8 mouse cellular contexts compared by ENCODE assay signal in the genomic region with DNA sequence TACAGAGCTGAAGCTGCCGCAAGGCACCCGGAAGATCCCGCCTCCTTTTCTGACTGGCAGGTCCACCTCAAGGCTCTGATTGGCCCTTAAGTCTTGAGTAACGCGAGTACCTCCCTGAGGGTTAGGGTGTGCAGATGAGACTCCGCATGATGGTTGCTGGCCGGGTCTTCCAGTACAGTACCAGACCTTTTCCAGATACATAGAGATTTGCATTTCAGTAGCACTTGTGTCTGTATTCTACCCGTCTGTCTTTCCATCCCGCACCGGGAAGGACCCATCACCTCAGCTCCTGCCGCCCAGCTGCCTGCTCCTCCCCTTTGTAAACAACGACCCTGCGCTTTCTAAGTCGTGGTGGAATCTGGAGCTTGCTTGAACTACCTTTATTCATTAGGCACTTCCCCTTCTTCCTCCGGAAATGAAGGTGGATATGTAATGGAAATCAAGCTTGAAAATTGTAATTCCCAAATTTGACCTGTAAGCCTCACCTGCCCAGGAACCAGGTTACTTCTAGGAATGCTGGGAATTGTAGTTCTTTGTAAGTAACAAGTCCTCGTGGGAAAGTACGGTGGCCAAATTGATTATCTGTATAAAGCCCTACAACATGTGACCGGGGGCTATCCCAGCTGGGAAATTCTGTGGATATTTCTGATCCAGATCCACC. TPM values are rescaled to one million over a fixed set of nuclear protein-coding genes. Genes with fewer than 3 reads are reported as not detected.
DNase-seq lines count a peak whose midpoint lies in the region; ATAC-seq lines count a peak whose summit lies in the region.

A gene (minus strand): TSS at position 29 of the 661 bp plus-strand sequence.
A gene (minus strand): TSS at position 502 of the 661 bp plus-strand sequence.

- peak; percentile 89 for DNase-seq in adipocyte (ENCODE audit: low spot score)
- DNase-seq in embryo, embryonic 10 days (ENCODE audit: low spot score), result peak; percentile 90
- peak; percentile 96 for DNase-seq in gastrocnemius, postnatal 10 days
- DNase-seq in induced T-regulatory cell, adult 2 months (ENCODE audit: low read depth), result peak; percentile 93
- peak; percentile 96 to 99 for DNase-seq in left cerebral cortex, adult 9 months (ENCODE audit: low spot score in 2 of 2)
- peak; percentile 98 for DNase-seq in right cerebral cortex, postnatal 14 days
- DNase-seq in urinary bladder, postnatal 36 days (ENCODE audit: low spot score in 2 of 2), result peak; percentile 97 to 99

- ATAC-seq in megakaryocyte progenitor cell, adult 5-6 weeks (replicated peaks; ENCODE audit: poor library complexity), result peak; percentile 91

RNA-seq across cellular contexts. Expression of the first gene that starts in this region (rescaled TPM):
- total RNA-seq in gastrocnemius, postnatal 10 days (2021), result under 1 TPM in 1 of 2 experiments, not detected in 1; 0.18 TPM
- not detected in 2 replicates for total RNA-seq in megakaryocyte progenitor cell, adult 5-6 weeks (2015)
- not detected in 2 replicates for total RNA-seq in megakaryocyte progenitor cell, adult 5-6 weeks (2017)

RNA-seq across cellular contexts. Expression of the second gene that starts in this region (rescaled TPM):
- total RNA-seq in gastrocnemius, postnatal 10 days (2021), result 1 to 10 TPM; 5.5 to 7.1 TPM
- total RNA-seq in megakaryocyte progenitor cell, adult 5-6 weeks (2015), result 13.3 and 14.8 TPM in 2 replicates
- 9.2 and 15.0 TPM in 2 replicates for total RNA-seq in megakaryocyte progenitor cell, adult 5-6 weeks (2017)

Comparison
In these comparisons a context has a peak if more than half of its experiments do, and no peak if none do; other contexts are left out.
1. Peak in every context shown above with its lines: DNase-seq and ATAC-seq.